Mouse (Mus musculus): ENCODE measurements around the gene Ing5. TPM values are rescaled to one million over a fixed set of nuclear protein-coding genes. Genes with fewer than 3 reads are reported as not detected.
"Not testable (repeated sequence)": the region's sequence is repeated elsewhere in the genome, so short reads cannot be mapped to it uniquely, and the experiment has no call there.

Ing5 gene
- polyA plus RNA-seq, 1 experiment from 2014 or later = 9.6 TPM

DNA sequence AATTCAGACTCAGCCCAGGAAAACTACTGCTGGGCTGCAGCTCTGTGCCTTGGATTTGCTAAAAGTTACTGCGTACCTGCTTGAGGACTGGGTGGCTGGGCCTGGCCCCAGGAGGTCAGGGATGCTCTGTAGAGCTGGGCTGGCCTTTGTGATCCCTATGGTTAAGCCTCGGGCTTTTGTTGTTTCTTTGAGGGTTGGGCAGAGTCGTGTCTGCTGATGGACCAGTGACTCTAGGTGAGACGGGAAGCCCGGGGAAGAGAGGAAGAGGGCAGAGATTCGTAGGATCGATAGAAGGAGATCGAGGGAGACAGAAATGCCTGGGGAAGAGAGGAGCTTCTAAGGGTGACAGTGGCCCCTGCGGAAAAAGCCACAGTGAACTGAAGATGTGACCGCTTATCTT lies 20.8 kb downstream of the Ing5 start, which contains the start of gene D2hgdh:
Gene D2hgdh (plus strand): TSS at position 301 of the 400 bp plus-strand sequence.
- 3% methylated on average over 10 of the region's 10 CpGs for WGBS
- H3K9me3 ChIP-seq (ENCODE audit: control insufficient read depth, low read length) = no peaks in the 10 kb centered on the region
- ATAC-seq (ENCODE audit: low FRiP score, low TSS enrichment) (peak; percentile 9; the same call in 1 of the 2 replicates), DNase-seq (no peak)
- H3K27me3 ChIP-seq (ENCODE audit: control insufficient read depth, insufficient read depth, low read length) = no peaks in the 10 kb centered on the region
- H3K9ac ChIP-seq (replicated peaks; ENCODE audit: low read length) = peak within 1 kb of the TSS; percentile 68
- peak within 1 kb of the TSS; percentile 95 for H3K4me2 ChIP-seq (ENCODE audit: low read length)
- H3K27ac ChIP-seq (replicated peaks; ENCODE audit: low read depth, low read length) = peak within 1 kb of the TSS; percentile 95
- H3K4me3 ChIP-seq (replicated peaks; ENCODE audit: low read depth, low read length) = peak within 1 kb of the TSS; percentile 58
- peaks cover 10% of the 10 kb centered on the region for H3K4me1 ChIP-seq (ENCODE audit: control insufficient read depth, insufficient read depth, low read length)
- H3K36me3 ChIP-seq (ENCODE audit: control insufficient read depth, insufficient read depth, low read length) = peaks cover 14% of the 10 kb centered on the region

GRCm38 (mm10) chr1:93825105-93825674 lies 21.4 kb downstream of the Ing5 start:
- DNase-seq (peak; percentile 98), ATAC-seq (ENCODE audit: low FRiP score, low TSS enrichment) (peak; percentile 96)
- Histone ChIP-seq H3K27me3 (ENCODE audit: control insufficient read depth, insufficient read depth, low read length) (no peaks in the 10 kb centered on the region), H3K4me2 (ENCODE audit: low read length) (peak overlapping the region; percentile 95), H3K36me3 (ENCODE audit: control insufficient read depth, insufficient read depth, low read length) (peaks cover 9% of the 10 kb centered on the region), H3K4me1 (ENCODE audit: control insufficient read depth, insufficient read depth, low read length) (peaks cover 10% of the 10 kb centered on the region), H3K9me3 (ENCODE audit: control insufficient read depth, low read length) (no peaks in the 10 kb centered on the region), H3K27ac (replicated peaks; ENCODE audit: low read depth, low read length) (peak overlapping the region; percentile 95), H3K9ac (replicated peaks; ENCODE audit: low read length) (peak overlapping the region; percentile 68), H3K4me3 (replicated peaks; ENCODE audit: low read depth, low read length) (peak overlapping the region; percentile 58)
- WGBS = under 1% methylated on average over 30 of the region's 30 CpGs

- H3K27ac ChIP-seq (replicated peaks; ENCODE audit: low read depth, low read length) = peak overlapping the region; percentile 95
- peak overlapping the region; percentile 95 for H3K4me2 ChIP-seq (ENCODE audit: low read length)
- H3K4me3 ChIP-seq (replicated peaks; ENCODE audit: low read depth, low read length) = peak overlapping the region; percentile 58
- no peak for DNase-seq
- peak; percentile 34; the same call in 1 of the 2 replicates for ATAC-seq (ENCODE audit: low FRiP score, low TSS enrichment)
- H3K4me1 ChIP-seq (ENCODE audit: control insufficient read depth, insufficient read depth, low read length) = peaks cover 10% of the 10 kb centered on the region
- no peaks in the 10 kb centered on the region for H3K9me3 ChIP-seq (ENCODE audit: control insufficient read depth, low read length)
- H3K36me3 ChIP-seq (ENCODE audit: control insufficient read depth, insufficient read depth, low read length) = peaks cover 6% of the 10 kb centered on the region
- 37% methylated on average over 27 of the region's 27 CpGs for WGBS
- H3K27me3 ChIP-seq (ENCODE audit: control insufficient read depth, insufficient read depth, low read length) = no peaks in the 10 kb centered on the region
- H3K9ac ChIP-seq (replicated peaks; ENCODE audit: low read length) = peak overlapping the region; percentile 68
These were observed 22.2 kb downstream of the Ing5 start for GRCm38 (mm10) chr1:93825771-93826539.

DNA sequence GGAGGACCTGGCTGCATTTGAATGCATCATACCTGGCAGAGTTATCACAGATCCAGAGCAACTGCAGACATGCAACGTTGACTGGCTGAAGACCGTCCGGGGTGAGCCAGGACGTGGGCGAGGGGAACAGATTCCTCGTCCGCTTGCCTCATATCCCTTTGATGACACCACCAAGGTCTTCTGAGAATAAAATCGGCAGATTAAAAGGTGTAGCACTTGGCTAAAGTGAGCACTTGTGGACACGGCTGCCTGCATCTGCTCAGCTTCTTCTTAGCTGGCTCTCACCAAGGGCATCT lies 22.7 kb downstream of the Ing5 start:
- Histone ChIP-seq H3K27ac (replicated peaks; ENCODE audit: low read depth, low read length) (no peak overlapping the region), H3K36me3 (ENCODE audit: control insufficient read depth, insufficient read depth, low read length) (peaks cover under 1% of the 10 kb centered on the region; the same call in 1 of the 2 replicates), H3K9ac (replicated peaks; ENCODE audit: low read length) (no peak overlapping the region), H3K4me2 (ENCODE audit: low read length) (peak overlapping the region; percentile 95), H3K4me1 (ENCODE audit: control insufficient read depth, insufficient read depth, low read length) (peaks cover 10% of the 10 kb centered on the region), H3K27me3 (ENCODE audit: control insufficient read depth, insufficient read depth, low read length) (no peaks in the 10 kb centered on the region), H3K4me3 (replicated peaks; ENCODE audit: low read depth, low read length) (no peak overlapping the region), H3K9me3 (ENCODE audit: control insufficient read depth, low read length) (no peaks in the 10 kb centered on the region)
- 96% methylated on average over 9 of the region's 9 CpGs for WGBS
- DNase-seq (no peak), ATAC-seq (ENCODE audit: low FRiP score, low TSS enrichment) (no peak)

- ATAC-seq (ENCODE audit: low FRiP score, low TSS enrichment); H3K27ac ChIP-seq (replicated peaks; ENCODE audit: low read depth, low read length); H3K27me3 ChIP-seq (ENCODE audit: control insufficient read depth, insufficient read depth, low read length); H3K9me3 ChIP-seq (ENCODE audit: control insufficient read depth, low read length); H3K4me1 ChIP-seq (ENCODE audit: control insufficient read depth, insufficient read depth, low read length); DNase-seq; H3K4me2 ChIP-seq (ENCODE audit: low read length); H3K9ac ChIP-seq (replicated peaks; ENCODE audit: low read length); H3K4me3 ChIP-seq (replicated peaks; ENCODE audit: low read depth, low read length): not testable (repeated sequence)
- 74% methylated on average over 2 of the region's 4 CpGs for WGBS
- H3K36me3 ChIP-seq (ENCODE audit: control insufficient read depth, insufficient read depth, low read length) = peaks cover 11% of the 10 kb centered on the region
These were observed 29.1 kb downstream of the Ing5 start for GRCm38 (mm10) chr1:93832754-93833360.

- ATAC-seq (ENCODE audit: low FRiP score, low TSS enrichment) (no peak), DNase-seq (no peak)
- H3K27me3 ChIP-seq (ENCODE audit: control insufficient read depth, insufficient read depth, low read length) = no peaks in the 10 kb centered on the region
- no peak overlapping the region for H3K4me2 ChIP-seq (ENCODE audit: low read length)
- H3K9me3 ChIP-seq (ENCODE audit: control insufficient read depth, low read length) = no peaks in the 10 kb centered on the region
- H3K4me3 ChIP-seq (replicated peaks; ENCODE audit: low read depth, low read length) = no peak overlapping the region
- H3K27ac ChIP-seq (replicated peaks; ENCODE audit: low read depth, low read length) = no peak overlapping the region
- H3K36me3 ChIP-seq (ENCODE audit: control insufficient read depth, insufficient read depth, low read length) = peaks cover 14% of the 10 kb centered on the region
- H3K4me1 ChIP-seq (ENCODE audit: control insufficient read depth, insufficient read depth, low read length) = no peaks in the 10 kb centered on the region
- WGBS = 81% methylated on average over 7 of the region's 7 CpGs
- no peak overlapping the region for H3K9ac ChIP-seq (replicated peaks; ENCODE audit: low read length)
These were observed 30.9 kb downstream of the Ing5 start for GRCm38 (mm10) chr1:93834671-93835150.

- Histone ChIP-seq H3K27me3 (ENCODE audit: control insufficient read depth, insufficient read depth, low read length) (no peaks in the 10 kb centered on the region), H3K4me1 (ENCODE audit: control insufficient read depth, insufficient read depth, low read length) (no peaks in the 10 kb centered on the region), H3K9ac (replicated peaks; ENCODE audit: low read length) (no peak overlapping the region), H3K9me3 (ENCODE audit: control insufficient read depth, low read length) (no peaks in the 10 kb centered on the region), H3K36me3 (ENCODE audit: control insufficient read depth, insufficient read depth, low read length) (peaks cover 14% of the 10 kb centered on the region), H3K4me2 (ENCODE audit: low read length) (no peak overlapping the region), H3K4me3 (replicated peaks; ENCODE audit: low read depth, low read length) (no peak overlapping the region), H3K27ac (replicated peaks; ENCODE audit: low read depth, low read length) (no peak overlapping the region)
- 93% methylated on average over 4 of the region's 4 CpGs for WGBS
- DNase-seq (no peak), ATAC-seq (ENCODE audit: low FRiP score, low TSS enrichment) (no peak)
These were observed 31.4 kb downstream of the Ing5 start for GRCm38 (mm10) chr1:93835211-93835610.

GRCm38 (mm10) chr1:93835876-93836531 lies 32.2 kb downstream of the Ing5 start:
- H3K36me3 ChIP-seq (ENCODE audit: control insufficient read depth, insufficient read depth, low read length) = peaks cover 14% of the 10 kb centered on the region
- no peak overlapping the region for H3K4me2 ChIP-seq (ENCODE audit: low read length)
- H3K9ac ChIP-seq (replicated peaks; ENCODE audit: low read length) = no peak overlapping the region
- no peak for ATAC-seq (ENCODE audit: low FRiP score, low TSS enrichment)
- no peak for DNase-seq
- H3K27ac ChIP-seq (replicated peaks; ENCODE audit: low read depth, low read length) = no peak overlapping the region
- no peaks in the 10 kb centered on the region for H3K27me3 ChIP-seq (ENCODE audit: control insufficient read depth, insufficient read depth, low read length)
- 93% methylated on average over 6 of the region's 6 CpGs for WGBS
- no peaks in the 10 kb centered on the region for H3K9me3 ChIP-seq (ENCODE audit: control insufficient read depth, low read length)
- H3K4me1 ChIP-seq (ENCODE audit: control insufficient read depth, insufficient read depth, low read length) = no peaks in the 10 kb centered on the region
- no peak overlapping the region for H3K4me3 ChIP-seq (replicated peaks; ENCODE audit: low read depth, low read length)

All from midbrain, embryonic 14.5 days (tissue).